Mouse (Mus musculus): ENCODE results near the gene Bcl2l13.

Bcl2l13 gene

DNA sequence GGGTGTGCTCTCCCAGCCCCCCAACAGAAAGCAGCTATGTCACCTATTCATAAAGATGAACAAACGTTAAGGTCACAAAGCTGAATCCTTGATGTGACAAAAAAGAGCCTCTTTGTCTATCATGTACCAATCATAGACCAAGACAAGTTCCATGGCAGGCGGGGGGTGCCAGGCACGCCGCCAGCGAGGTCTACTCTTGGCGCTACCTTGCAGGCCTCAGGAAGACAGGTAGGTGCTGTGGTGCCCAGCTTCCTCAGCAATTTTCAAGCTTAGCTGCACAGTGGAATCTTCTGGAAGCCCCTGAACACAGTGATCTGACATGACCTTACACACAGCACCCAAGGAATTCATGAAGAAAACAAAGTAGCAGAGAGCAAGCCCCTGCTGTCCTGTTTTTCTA, 70.5 kb downstream of the Bcl2l13 start:
- POLR2A ChIA-PET = interaction anchor here (0.7 to 19.0 kb wide), 28 partner anchors 8 to 1761 kb away, joined by 3 to 252 read pairs (median 4); partner anchors contain the start of genes Bid (in 4 of the 4), Atp6v1e1 (in 2 of the 4), Bcl2l13 (in 1 of the 4) and Mical3 (in 1 of the 4)

DNA sequence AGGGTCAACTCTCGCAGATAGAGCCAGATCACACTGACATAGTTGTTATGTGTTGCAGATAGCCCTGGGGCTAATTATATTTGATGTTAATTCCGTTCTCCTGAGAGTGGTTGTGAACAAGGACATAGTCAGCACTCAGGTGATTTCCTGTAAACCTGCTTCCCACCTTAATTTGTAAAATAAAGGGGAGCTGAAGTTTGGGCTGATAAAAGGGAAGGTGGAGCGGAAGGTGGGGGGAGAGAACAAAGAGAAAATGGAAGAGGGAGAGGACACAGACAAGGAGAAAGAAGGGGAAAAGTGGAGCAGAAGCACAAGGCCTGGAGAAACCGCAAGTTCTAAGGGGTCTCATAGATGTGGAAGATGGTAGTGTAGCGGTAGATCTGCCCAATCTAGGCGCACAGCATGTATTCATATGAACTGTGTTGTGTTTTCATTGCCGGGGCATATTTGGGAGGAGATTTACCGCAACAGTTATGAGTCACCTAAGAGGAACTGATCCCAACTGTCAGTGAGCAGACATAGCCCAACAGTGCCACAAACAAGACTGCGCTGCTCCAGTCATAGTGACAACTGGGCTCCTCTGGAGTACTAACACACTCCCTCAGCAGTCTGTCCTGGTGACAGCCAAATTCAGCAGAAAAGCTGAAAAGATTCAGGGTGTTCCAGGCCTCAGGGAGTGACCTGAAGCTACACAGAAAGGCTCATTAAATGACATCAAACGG, 72.0 kb downstream of the Bcl2l13 start:
- POLR2A ChIA-PET = interaction anchor here in 2 of 4 experiments (0.6 to 19.0 kb wide), 30 partner anchors 7 to 286 kb away, joined by 3 to 252 read pairs (median 4); partner anchors contain the start of genes Atp6v1e1 (in 2 of the 2) and Bid (in 2 of the 2)
- CTCF ChIA-PET = interaction anchor here in 2 of 4 experiments (1.2 to 2.6 kb wide), 2 partner anchors 10 kb away, joined by 7 to 13 read pairs; no protein-coding TSS in a partner anchor

More for the DNA sequence above, 70.5 kb downstream of the Bcl2l13 start:
- CTCF ChIA-PET = interaction anchor here (0.6 to 2.6 kb wide), 6 partner anchors 8 to 34 kb away, joined by 3 to 13 read pairs (median 4); no protein-coding TSS in a partner anchor

DNA sequence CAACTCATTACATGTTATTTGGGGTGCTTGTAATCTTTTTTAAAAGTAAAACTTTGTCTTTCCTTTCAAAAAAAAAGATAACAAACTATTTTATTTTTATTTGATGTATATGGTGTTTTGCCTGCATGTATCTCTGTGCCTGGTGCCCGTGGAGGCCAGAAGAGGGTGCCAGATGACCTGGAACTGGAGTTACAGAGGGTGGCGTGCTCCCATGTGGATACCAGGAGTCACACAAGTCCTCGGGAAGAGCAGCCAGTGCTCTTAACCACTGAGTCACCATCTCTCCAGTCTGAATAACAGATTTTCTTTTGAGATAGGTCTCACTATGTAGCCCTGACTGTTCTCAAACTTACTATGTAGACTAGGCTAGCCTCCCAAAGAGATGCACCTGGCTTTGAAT, 73.5 kb downstream of the Bcl2l13 start:
- POLR2A ChIA-PET = interaction anchor here in 1 of 4 experiments (19.0 kb wide), 1 partner anchor 9 kb away, joined by 252 read pairs; the partner anchor contains the start of gene Bid
- CTCF ChIA-PET = no interaction called here

DNA sequence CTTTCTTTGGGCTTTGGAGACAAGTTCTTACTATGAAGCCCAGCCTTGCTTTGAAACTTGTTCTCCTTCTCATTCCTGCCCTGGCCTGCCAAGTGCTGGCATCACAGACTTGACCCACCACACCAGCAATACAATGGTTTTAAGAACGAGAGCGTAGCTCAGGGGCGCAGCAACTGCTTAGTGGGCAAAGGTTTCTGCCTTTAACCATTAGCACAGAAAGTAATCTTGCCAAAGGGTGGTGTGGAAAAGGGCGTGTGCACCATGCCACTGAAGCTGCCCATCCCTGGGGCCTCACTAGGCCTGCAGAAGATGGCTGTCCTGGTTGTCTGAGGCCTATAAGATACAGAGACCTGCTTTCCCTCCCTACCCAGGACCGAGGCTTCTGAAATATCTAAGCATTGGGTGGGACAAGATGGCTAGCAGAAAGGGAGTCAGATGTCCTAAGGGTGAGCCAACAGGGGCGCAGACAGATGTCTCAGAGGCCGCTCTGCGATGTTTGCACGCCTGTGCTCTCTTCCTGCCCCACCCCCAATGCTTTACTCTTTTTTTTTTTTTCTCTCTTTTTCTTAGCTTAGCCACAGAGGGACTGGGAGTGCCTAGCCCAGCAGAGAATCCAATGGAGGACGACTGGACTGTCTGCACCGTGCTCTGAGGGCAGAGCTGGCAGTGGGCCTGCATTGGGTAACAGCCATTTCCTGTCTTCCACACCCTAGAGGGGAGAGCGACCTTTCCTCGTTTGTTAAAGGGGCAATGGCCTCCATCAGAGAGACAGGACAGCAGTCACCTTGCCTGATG, 75.4 kb downstream of the Bcl2l13 start:
- ChIA-PET CTCF (interaction anchor here in 3 of 4 experiments (0.6 to 1.5 kb wide), 4 partner anchors 8 to 862 kb away, joined by 3 to 7 read pairs (median 4); no protein-coding TSS in a partner anchor), POLR2A (interaction anchor here in 2 of 4 experiments (0.6 to 17.0 kb wide), 12 partner anchors 8 to 319 kb away, joined by 3 to 252 read pairs (median 4); partner anchors contain the start of gene Atp6v1e1 (in 2 of the 2))

DNA sequence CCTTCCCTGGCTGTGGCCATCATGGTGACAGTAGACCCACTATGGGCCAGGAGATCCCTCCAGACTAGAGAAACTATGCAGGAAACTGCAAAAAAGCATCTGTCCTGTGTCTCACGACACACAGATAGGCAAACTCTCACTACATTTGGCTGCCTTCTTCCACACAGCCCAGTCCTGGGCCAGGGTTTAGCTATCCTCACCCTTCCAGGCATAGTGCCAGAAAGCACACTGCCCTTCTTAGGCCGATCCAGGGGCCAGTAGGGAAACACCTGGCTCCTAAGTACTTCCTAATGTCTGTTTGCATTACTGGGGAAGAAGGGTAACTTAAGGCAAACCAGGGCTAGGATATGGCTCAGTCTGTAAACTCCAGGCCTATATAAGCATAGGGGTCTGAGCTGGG, 76.9 kb downstream of the Bcl2l13 start:
- ChIA-PET POLR2A (interaction anchor here in 2 of 4 experiments (0.5 to 17.0 kb wide), 9 partner anchors 8 to 90 kb away, joined by 3 to 252 read pairs (median 5); partner anchors contain the start of genes Atp6v1e1 (in 1 of the 2) and Bcl2l13 (in 1 of the 2)), CTCF (interaction anchor here in 1 of 4 experiments (1.2 to 3.8 kb wide), 3 partner anchors 10 to 265 kb away, joined by 3 to 16 read pairs (median 6); no protein-coding TSS in a partner anchor)

DNA sequence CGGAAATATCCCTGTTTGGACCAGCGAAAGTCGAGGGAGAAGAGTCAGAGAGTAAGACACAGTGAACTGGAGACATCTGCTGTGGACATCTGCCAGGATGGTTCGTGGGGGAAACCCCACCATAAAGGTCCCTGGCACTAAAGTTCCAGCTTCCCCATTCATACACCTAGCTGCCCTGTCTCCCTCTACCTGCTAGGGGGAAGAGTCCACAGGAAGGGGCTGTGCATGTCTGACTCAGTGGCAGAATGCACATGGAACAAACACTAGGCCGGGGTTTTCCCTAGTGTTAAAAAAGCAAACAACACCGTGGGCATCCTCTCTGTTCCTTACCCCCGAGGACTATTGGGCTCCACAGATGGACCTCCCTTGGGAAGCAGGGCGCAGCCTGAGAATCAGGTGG, 77.8 kb downstream of the Bcl2l13 start:
- POLR2A ChIA-PET = interaction anchor here in 2 of 4 experiments (1.4 to 17.0 kb wide), 5 partner anchors 8 to 91 kb away, joined by 3 to 252 read pairs (median 23); partner anchors contain the start of genes Atp6v1e1 (in 1 of the 2) and Bcl2l13 (in 1 of the 2)
- CTCF ChIA-PET = interaction anchor here in 2 of 4 experiments (1.2 to 3.8 kb wide), 4 partner anchors 10 to 264 kb away, joined by 3 to 16 read pairs (median 8); no protein-coding TSS in a partner anchor

DNA sequence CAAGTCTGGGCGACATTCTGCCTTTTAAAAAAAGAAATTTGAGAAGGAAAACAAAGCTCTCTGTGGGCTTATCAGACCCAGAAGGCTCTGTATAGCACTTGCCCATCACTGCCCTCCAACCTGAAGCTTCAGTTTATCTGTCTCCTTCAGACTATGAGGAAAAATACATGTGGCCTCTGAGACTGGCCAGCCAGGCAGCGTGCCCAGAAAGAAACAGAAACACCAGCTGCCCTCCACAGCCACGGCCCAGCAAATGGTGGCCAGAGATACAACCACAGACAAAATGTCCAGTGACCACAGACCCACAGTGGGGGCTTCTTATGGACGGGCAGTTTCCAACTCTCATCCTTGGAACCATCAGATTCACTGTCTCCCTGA, 78.5 kb downstream of the Bcl2l13 start:
- ChIA-PET CTCF (interaction anchor here (0.6 to 3.8 kb wide), 19 partner anchors 10 to 373 kb away, joined by 3 to 29 read pairs (median 6); partner anchors contain the start of gene Mical3 (in 2 of the 4)), POLR2A (interaction anchor here (0.6 to 17.0 kb wide), 21 partner anchors 9 to 253 kb away, joined by 3 to 252 read pairs (median 5); partner anchors contain the start of genes Atp6v1e1 (in 1 of the 4) and Bcl2l13 (in 1 of the 4))

DNA sequence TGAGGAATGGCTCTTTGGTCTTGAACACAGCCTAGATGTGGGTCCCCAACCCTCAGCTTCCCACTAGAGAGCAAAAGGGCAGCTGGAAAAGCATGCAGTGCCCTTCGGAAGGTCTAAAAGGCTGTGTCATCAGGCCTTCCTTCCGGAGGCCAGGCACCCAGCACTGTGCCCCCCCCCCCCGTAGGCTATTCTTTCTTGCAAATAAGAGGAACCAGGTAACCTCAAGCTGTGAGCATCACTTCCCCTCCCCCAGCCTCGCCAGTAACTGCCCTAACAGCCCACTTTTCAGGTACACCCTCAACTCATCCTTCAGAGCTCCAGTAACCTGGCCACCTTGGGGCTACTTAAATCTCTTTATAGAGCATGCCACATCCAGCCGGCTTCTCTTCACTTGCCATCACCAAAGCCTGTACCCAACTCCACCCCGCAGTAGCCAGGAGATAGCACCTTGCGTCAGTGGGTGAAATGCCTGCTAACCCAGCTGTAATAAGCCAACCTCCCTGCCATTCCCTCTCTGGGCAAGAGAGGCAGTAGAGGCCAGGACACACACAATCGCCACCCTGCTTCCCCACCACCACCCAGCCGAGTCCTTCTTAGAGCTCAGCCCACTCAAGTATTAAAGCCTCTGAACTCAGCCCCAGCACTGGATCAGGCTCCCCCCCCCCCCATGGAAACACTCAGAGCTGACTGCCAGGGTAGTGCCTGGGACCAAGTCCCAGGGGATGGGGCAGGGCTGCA, 79.1 kb downstream of the Bcl2l13 start:
- CTCF ChIA-PET = interaction anchor here (0.6 to 3.8 kb wide), 36 partner anchors 8 to 1426 kb away, joined by 3 to 29 read pairs (median 5); partner anchors contain the start of genes Mical3 (in 2 of the 4), Pex26 (in 1 of the 4) and Phc1 (in 1 of the 4)
- POLR2A ChIA-PET = interaction anchor here (0.6 to 17.0 kb wide), 42 partner anchors 9 to 805 kb away, joined by 3 to 252 read pairs (median 5); partner anchors contain the start of genes Atp6v1e1 (in 1 of the 4), Bcl2l13 (in 1 of the 4) and Pex26 (in 1 of the 4)

DNA sequence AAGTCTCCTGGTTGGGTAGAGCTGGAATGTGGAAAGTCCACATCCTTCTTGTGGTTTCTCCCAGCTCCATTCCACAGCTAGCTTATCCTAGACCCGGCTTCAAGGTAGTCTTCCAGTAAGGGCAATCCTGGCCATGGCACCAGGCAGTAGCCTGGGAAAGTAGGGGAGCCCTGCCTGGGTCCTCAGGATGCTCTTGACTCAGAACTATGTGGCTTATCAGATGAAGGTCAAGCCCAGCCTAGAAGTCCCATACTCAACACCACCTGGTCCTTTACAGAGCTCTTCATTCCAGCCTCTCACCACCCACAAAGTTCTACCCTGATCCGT, 79.6 kb downstream of the Bcl2l13 start:
- POLR2A ChIA-PET = interaction anchor here (0.6 to 17.0 kb wide), 38 partner anchors 8 to 518 kb away, joined by 3 to 252 read pairs (median 5); partner anchors contain the start of genes Pex26 (in 2 of the 4), Atp6v1e1 (in 1 of the 4) and Bcl2l13 (in 1 of the 4)
- CTCF ChIA-PET = interaction anchor here (0.6 to 3.8 kb wide), 26 partner anchors 8 to 1425 kb away, joined by 3 to 29 read pairs (median 6); partner anchors contain the start of genes Mical3 (in 1 of the 4) and Phc1 (in 1 of the 4)

DNA sequence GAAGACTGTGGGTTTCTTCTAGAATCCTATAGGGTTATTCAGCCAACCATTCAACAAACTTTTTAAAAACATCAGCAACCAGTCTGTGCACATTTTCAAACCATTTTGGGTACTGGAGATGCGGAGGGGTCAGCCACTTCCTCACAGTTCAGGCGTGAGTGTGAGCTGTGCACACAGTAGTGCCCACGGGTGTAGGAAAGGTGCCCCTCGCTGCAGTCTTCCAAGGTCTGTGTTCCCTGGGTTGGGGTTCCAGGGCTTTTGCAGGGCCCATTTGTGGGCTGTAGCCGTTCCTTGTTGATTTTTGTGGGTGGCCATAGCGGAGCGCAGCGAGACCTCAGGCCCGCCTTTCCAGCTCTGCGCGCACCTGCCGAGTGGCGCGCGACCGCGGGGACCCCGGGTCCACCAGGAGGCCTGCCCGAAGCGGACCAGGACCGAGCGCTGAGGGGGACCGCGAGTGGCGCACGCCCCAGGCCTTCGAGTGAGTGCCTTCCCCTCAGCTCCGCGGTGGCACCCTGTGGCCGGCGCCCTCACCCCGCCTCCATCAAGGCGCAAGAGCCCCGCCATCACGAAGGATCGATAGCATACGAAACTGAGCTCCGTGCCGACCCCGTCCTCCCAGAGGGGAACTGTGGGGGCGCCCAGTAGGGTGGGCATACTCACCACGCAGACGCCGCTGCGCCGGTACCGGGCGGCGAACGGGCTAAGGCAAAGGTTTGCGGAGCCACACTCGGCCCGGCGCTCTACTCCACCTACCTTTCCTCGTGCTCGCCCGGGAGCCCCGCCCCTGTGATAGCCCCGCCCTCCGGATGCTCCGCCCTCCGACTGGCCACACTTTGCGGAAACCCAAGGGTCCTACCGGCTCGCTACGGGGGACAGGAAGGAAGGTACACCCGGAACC, 80.3 kb downstream of the Bcl2l13 start, which contains the start of gene Bid:
Gene Bid (minus strand): TSS at position 780 of the 898 bp plus-strand sequence.
- ChIA-PET CTCF (interaction anchor here (0.6 to 3.8 kb wide), 20 partner anchors 8 to 269 kb away, joined by 3 to 29 read pairs (median 6); partner anchors contain the start of gene Mical3 (in 1 of the 4)), POLR2A (interaction anchor here (0.6 to 17.0 kb wide), 39 partner anchors 8 to 518 kb away, joined by 3 to 252 read pairs (median 5); partner anchors contain the start of genes Atp6v1e1 (in 1 of the 4), Bcl2l13 (in 1 of the 4) and Pex26 (in 1 of the 4))

DNA sequence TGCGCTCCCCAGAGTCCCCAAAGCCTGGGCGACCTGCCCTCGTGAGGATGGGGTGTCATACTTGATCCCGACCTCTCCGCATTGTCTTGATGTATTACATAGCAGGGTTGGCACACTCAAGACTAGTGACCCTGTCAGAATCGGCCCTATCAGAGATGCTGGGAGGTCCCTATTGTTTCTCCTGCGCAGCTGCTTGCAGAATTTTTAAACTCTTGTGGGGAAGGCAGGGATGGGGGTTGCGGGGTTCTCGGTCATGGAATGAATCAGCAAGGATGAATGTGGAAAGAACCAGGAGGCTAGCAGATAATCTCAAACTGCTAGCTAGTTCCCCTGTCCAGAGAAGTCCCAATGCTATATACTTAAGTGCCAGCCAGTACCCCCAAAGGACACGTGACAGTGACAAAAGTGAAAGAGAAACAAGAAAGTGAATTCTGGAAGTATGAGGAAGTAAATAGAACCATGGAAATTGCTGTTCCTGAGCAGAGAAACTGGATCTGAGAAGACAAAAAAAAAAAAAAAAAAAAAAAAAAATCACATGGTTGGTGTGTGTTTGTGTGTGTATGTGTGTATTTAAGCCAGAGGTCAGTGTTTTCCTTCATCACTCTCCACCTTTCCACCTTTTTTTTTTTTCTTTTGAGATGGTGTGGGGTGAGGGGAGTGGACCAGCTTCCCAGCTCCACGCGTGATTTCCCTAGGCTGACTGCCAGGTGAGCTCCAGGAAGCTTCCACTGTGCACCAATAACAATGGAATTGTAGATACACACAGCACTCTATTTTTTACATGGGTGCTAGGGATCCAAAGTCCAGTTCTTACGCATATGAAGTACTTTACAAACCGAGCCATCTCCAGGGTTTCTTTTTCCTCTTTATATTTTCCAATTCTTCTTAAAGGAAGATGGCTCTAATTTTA, 81.2 kb downstream of the Bcl2l13 start:
- ChIA-PET POLR2A (interaction anchor here (0.5 to 17.0 kb wide), 21 partner anchors 8 to 331 kb away, joined by 3 to 252 read pairs (median 4); partner anchors contain the start of genes Atp6v1e1 (in 1 of the 4) and Pex26 (in 1 of the 4)), CTCF (interaction anchor here (0.5 to 2.6 kb wide), 8 partner anchors 13 to 379 kb away, joined by 3 to 14 read pairs (median 4); no protein-coding TSS in a partner anchor)

DNA sequence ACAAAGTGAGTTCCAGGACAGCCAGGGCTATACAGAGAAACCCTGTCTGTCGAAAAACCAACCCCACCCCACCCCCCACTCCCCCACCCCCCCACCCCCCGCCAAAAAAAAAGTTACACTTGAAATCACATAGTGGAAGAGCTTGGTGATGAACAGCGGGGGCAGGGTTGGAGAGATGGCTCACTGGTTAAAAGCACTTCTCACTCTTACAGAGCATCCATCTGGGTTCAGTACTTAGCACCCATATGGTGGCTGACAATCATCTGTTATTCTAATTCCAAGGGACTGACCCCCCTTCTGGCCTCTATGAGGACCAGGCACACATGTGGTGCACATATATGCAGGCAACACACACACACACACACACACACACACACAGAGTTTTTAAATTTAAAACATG, 82.0 kb downstream of the Bcl2l13 start:
- CTCF ChIA-PET = interaction anchor here (0.5 to 1.4 kb wide), 7 partner anchors 14 to 378 kb away, joined by 3 to 6 read pairs (median 3); no protein-coding TSS in a partner anchor
- POLR2A ChIA-PET = interaction anchor here in 3 of 4 experiments (0.6 to 17.0 kb wide), 7 partner anchors 11 to 332 kb away, joined by 3 to 252 read pairs (median 6); no protein-coding TSS in a partner anchor

DNA sequence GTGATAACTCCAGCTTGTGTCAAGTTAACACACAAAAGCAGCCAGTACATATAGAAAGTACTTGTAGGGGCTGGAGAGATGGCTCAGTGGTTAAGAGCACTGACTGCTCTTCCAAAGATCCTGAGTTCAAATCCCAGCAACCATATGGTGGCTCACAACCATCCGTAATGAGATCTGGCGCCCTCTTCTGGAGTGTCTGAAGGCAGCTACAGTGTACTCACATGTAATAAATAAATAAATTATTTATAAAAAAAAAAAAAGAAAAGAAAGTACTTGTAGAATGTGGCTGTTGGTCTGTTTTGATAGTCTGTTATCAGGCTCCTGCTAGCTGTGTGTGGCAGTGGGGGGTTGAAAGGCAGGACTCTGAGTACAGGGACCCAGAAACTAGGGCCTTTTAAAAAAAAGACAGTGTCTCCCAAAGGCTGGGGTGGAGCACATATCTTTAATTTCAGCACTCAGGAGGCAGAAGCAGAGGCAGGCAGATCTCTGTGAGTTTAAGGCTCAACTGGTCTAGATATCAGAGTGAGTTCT, 88.8 kb downstream of the Bcl2l13 start:
- POLR2A ChIA-PET = interaction anchor here in 3 of 4 experiments (0.6 to 17.0 kb wide), 10 partner anchors 8 to 205 kb away, joined by 4 to 252 read pairs (median 5); partner anchors contain the start of gene Bid (in 1 of the 3)
- CTCF ChIA-PET = interaction anchor here (0.6 to 2.2 kb wide), 16 partner anchors 10 to 1934 kb away, joined by 3 to 23 read pairs (median 4); no protein-coding TSS in a partner anchor

DNA sequence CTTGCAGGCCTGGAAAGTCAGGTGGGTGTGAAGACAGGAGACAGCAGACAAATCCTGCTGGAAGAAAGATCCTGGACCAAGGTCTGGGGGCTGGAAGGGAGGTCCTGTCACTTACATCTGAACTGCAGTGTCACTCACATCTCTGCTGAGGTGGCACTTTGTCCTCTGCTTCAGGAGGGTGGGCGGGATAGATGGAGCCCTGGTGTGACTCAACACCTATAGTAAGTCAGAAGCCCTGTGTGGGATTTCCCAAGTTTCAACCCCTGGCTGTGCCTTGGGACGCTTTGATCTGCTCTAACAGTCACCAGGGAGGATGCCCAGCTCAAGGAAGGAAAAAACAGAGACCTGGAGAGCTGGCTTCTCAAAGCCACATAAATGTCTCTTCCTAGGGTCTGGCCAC, 90.9 kb downstream of the Bcl2l13 start:
- ChIA-PET POLR2A (interaction anchor here in 2 of 4 experiments (0.6 to 17.0 kb wide), 7 partner anchors 8 to 75 kb away, joined by 3 to 252 read pairs (median 3); partner anchors contain the start of gene Bid (in 1 of the 2)), CTCF (interaction anchor here in 3 of 4 experiments (0.8 to 1.6 kb wide), 4 partner anchors 12 to 83 kb away, joined by 3 to 6 read pairs (median 4); no protein-coding TSS in a partner anchor)

All from embryonic stem cell, embryonic (primary cell).